Mouse (Mus musculus) cortical plate, adult 2 months (tissue): Measurements from ENCODE around the gene Myo3a. TPM values are rescaled to one million over a fixed set of nuclear protein-coding genes. Genes with fewer than 3 reads are reported as not detected.
"Not testable (repeated sequence)": the region's sequence is repeated elsewhere in the genome, so short reads cannot be mapped to it uniquely, and the experiment has no call there.

Experiments used
- H3K27ac ChIP-seq: fragments of 200-500 bp; 2 replicates; pipeline ENCODE4 v1.5.1; 2012; ENCODE audit warnings: low read length, control low read depth, inconsistent platforms; ENCODE audit not compliant: insufficient read depth
- H3K4me1 ChIP-seq: fragments of 200-500 bp; 2 replicates; pipeline ENCODE4 v1.6.1; 2011; ENCODE audit warnings: low read length; ENCODE audit not compliant: control insufficient read depth, insufficient read depth
- H3K4me3 ChIP-seq: fragments of 200-500 bp; 2 replicates; pipeline ENCODE4 v1.5.1; 2011; ENCODE audit warnings: mild to moderate bottlenecking, low read length, control low read depth; ENCODE audit not compliant: insufficient read depth
- CTCF ChIP-seq: fragments of 200-500 bp; IDR thresholded peaks from 2 replicates; pipeline ENCODE4 v1.5.1; 2011; ENCODE audit warnings: mild to moderate bottlenecking, control low read depth, low read length; ENCODE audit not compliant: insufficient read depth; ENCODE audit errors: extremely low read depth
- POLR2A ChIP-seq: fragments of 200-500 bp; IDR thresholded peaks from 2 replicates; pipeline ENCODE4 v1.6.1; 2011; ENCODE audit warnings: mild to moderate bottlenecking, low read length, control low read depth; ENCODE audit not compliant: insufficient read depth; ENCODE audit errors: extremely low read depth
- polyA plus RNA-seq: library from polyadenylated mRNA; depleted of rRNA; stranded (reverse); fragments of >200 nt; gene quantifications from 2 replicates; pipeline ENCODE4 v1.2.3, GENCODE M21; 2012

The Myo3a gene
- polyA plus RNA-seq, 1 experiment = 0.06 TPM

GRCm38 (mm10) chr2:22338269-22338857 is 111.1 kb downstream of the Myo3a start:
- Histone ChIP-seq H3K4me3 (0 out of 2 replicates have a peak overlapping the region, but pooled peaks have one; percentile 2), H3K4me1 (no peaks in the 10 kb centered on the region; the same call in 1 of the 2 replicates), H3K27ac (no peak overlapping the region)
- TF ChIP-seq CTCF = no peak

- not testable (repeated sequence) for H3K4me3 ChIP-seq, H3K27ac ChIP-seq, H3K4me1 ChIP-seq
These were observed 183.2 kb downstream of the Myo3a start for GRCm38 (mm10) chr2:22410511-22410910.

GRCm38 (mm10) chr2:22548421-22548820 is 321.1 kb downstream of the Myo3a start:
- Histone ChIP-seq H3K4me1 (no peaks in the 10 kb centered on the region), H3K27ac (no peak overlapping the region), H3K4me3 (no peak overlapping the region)
- TF ChIP-seq POLR2A = no peak
- no peak for TF ChIP-seq CTCF

- not testable (repeated sequence) for H3K4me3 ChIP-seq, H3K4me1 ChIP-seq, H3K27ac ChIP-seq
These were observed 360.3 kb downstream of the Myo3a start for GRCm38 (mm10) chr2:22587469-22588169.

- H3K4me3 ChIP-seq, H3K27ac ChIP-seq, H3K4me1 ChIP-seq: not testable (repeated sequence)
These were observed 360.9 kb downstream of the Myo3a start for GRCm38 (mm10) chr2:22588170-22588541.

GRCm38 (mm10) chr2:22588673-22589381 is 361.5 kb downstream of the Myo3a start:
- H3K27ac ChIP-seq, H3K4me3 ChIP-seq, H3K4me1 ChIP-seq: not testable (repeated sequence)

- not testable (repeated sequence) for H3K4me3 ChIP-seq, H3K4me1 ChIP-seq, H3K27ac ChIP-seq
These were observed 362.3 kb downstream of the Myo3a start for GRCm38 (mm10) chr2:22589382-22590205.

- H3K4me1 ChIP-seq = no peaks in the 10 kb centered on the region
- H3K27ac ChIP-seq = no peak overlapping the region
- TF ChIP-seq CTCF (no peak), POLR2A (no peak)
- H3K4me3 ChIP-seq = no peak overlapping the region
These were observed 362.8 kb downstream of the Myo3a start for GRCm38 (mm10) chr2:22590206-22590490.

- no peak overlapping the region for H3K4me3 ChIP-seq
- no peak overlapping the region for H3K27ac ChIP-seq
- no peak for TF ChIP-seq CTCF
- TF ChIP-seq POLR2A = no peak
- H3K4me1 ChIP-seq = no peaks in the 10 kb centered on the region; the same call in 1 of the 2 replicates
These were observed 390.6 kb downstream of the Myo3a start for GRCm38 (mm10) chr2:22617951-22618350.

- H3K4me3 ChIP-seq = no peak overlapping the region
- no peaks in the 10 kb centered on the region; the same call in 1 of the 2 replicates for H3K4me1 ChIP-seq
- no peak for TF ChIP-seq POLR2A
- TF ChIP-seq CTCF = no peak
- H3K27ac ChIP-seq = no peak overlapping the region
These were observed 392.1 kb downstream of the Myo3a start for GRCm38 (mm10) chr2:22619416-22619815.
